Mouse (Mus musculus) cortical plate, adult 2 months (tissue): ENCODE results near the gene D5Ertd579e. TPM values are rescaled to one million over a fixed set of nuclear protein-coding genes. Genes with fewer than 3 reads are reported as not detected.

ENCODE experiments used
- H3K27ac ChIP-seq: fragments of 200-500 bp; 2 replicates; pipeline ENCODE4 v1.5.1; 2012; ENCODE audit warnings: low read length, control low read depth, inconsistent platforms; ENCODE audit not compliant: insufficient read depth
- H3K4me1 ChIP-seq: fragments of 200-500 bp; 2 replicates; pipeline ENCODE4 v1.6.1; 2011; ENCODE audit warnings: low read length; ENCODE audit not compliant: control insufficient read depth, insufficient read depth
- H3K4me3 ChIP-seq: fragments of 200-500 bp; 2 replicates; pipeline ENCODE4 v1.5.1; 2011; ENCODE audit warnings: mild to moderate bottlenecking, low read length, control low read depth; ENCODE audit not compliant: insufficient read depth
- CTCF ChIP-seq: fragments of 200-500 bp; IDR thresholded peaks from 2 replicates; pipeline ENCODE4 v1.5.1; 2011; ENCODE audit warnings: mild to moderate bottlenecking, control low read depth, low read length; ENCODE audit not compliant: insufficient read depth; ENCODE audit errors: extremely low read depth
- POLR2A ChIP-seq: fragments of 200-500 bp; IDR thresholded peaks from 2 replicates; pipeline ENCODE4 v1.6.1; 2011; ENCODE audit warnings: mild to moderate bottlenecking, low read length, control low read depth; ENCODE audit not compliant: insufficient read depth; ENCODE audit errors: extremely low read depth
- polyA plus RNA-seq: library from polyadenylated mRNA; depleted of rRNA; stranded (reverse); fragments of >200 nt; gene quantifications from 2 replicates; pipeline ENCODE4 v1.2.3, GENCODE M21; 2012

The D5Ertd579e gene
- polyA plus RNA-seq, 1 experiment: 50.8 TPM

- Histone ChIP-seq H3K27ac (no peak overlapping the region), H3K4me1 (no peaks in the 10 kb centered on the region), H3K4me3 (no peak overlapping the region)
- TF ChIP-seq POLR2A (no peak), CTCF (no peak)
These were observed 34.9 kb upstream of the D5Ertd579e start for GRCm38 (mm10) chr5:36730689-36731088.

GRCm38 (mm10) chr5:36729923-36730322, 34.1 kb upstream of the D5Ertd579e start:
- Histone ChIP-seq H3K27ac (no peak overlapping the region), H3K4me3 (no peak overlapping the region), H3K4me1 (no peaks in the 10 kb centered on the region)
- TF ChIP-seq POLR2A (no peak), CTCF (no peak)

DNA sequence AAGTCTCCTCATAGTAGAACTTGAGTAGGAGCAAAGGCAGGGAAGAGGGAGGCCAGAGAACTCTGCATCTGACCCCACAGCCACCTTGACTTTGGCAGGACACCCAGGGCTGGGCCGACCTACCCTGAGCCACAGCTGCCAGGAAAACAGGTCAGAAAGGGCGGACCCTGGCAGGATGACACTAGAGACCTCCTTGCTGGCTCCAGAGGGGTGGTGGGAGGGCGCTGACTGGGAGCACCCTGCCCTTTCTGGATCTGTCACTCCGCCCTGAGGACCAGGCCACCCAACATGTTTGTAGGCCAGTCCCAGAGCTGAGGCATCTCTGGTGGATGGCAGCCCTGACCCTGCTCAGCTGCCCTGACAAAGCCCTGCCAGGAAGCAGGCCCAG, 33.3 kb upstream of the D5Ertd579e start:
- H3K27ac ChIP-seq: no peak overlapping the region
- TF ChIP-seq POLR2A (no peak), CTCF (no peak)
- no peak overlapping the region for H3K4me3 ChIP-seq
- H3K4me1 ChIP-seq: no peaks in the 10 kb centered on the region

DNA sequence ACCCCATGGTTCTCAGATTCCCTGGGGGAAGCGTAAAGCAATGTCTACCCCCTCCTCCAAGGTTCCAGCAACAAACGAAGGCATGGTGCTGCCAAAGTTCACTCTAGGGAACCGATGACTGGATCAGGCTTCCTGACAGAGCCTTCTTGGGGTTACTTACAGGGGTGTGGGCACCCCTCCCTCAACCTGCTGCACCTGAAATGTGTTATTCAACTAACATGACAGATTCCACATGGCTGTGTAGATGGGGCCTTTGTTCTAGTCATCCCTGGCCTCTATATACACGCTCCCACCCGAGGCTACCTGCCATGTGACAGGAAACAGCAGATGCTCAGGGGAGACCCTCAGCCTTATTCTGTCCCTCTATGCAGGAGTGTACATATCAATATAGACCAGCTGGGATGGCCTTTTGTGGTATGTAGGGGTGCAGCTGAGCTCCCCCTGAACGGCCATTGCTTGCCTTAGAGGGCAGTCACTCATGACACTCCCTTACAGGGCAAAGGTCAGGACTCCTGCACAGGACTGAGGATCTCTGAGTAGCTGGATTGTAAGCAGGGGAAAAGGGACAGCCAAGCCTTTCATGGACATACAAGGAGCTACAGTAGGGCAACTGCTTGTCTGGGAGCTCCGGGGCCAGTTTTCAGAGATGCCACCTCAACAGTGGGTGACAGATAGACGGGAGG, 32.7 kb upstream of the D5Ertd579e start:
- TF ChIP-seq CTCF (no peak), POLR2A (no peak)
- Histone ChIP-seq H3K4me3 (no peak overlapping the region), H3K27ac (no peak overlapping the region), H3K4me1 (no peaks in the 10 kb centered on the region)

GRCm38 (mm10) chr5:36727776-36728175, 32.0 kb upstream of the D5Ertd579e start:
- TF ChIP-seq POLR2A: no peak
- no peak for TF ChIP-seq CTCF
- Histone ChIP-seq H3K4me1 (no peaks in the 10 kb centered on the region), H3K27ac (no peak overlapping the region), H3K4me3 (no peak overlapping the region)

GRCm38 (mm10) chr5:36727136-36727535, 31.3 kb upstream of the D5Ertd579e start:
- no peak overlapping the region for H3K4me3 ChIP-seq
- H3K4me1 ChIP-seq: no peaks in the 10 kb centered on the region
- no peak for TF ChIP-seq POLR2A
- no peak for TF ChIP-seq CTCF
- H3K27ac ChIP-seq: no peak overlapping the region

DNA sequence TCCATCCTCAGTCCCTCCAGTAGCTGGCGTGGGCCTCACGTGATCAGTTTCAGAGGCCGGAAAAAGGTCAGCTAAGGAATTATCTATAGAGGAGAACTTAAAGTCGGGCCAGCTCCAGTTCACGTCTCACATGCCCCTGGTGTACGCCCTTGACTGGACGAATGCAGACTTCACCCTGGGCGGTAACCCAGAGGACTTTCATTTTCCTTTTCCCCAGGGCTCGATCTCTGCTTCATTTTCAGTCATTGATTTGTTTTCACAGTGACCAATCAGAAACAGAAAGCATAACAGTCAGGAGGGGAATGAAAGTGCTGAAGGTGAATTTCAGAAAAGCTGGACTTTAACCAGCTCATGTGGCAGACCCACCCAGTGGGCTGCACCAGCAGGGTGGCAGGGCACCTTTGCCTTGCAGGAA, 30.6 kb upstream of the D5Ertd579e start:
- Histone ChIP-seq H3K4me1 (no peaks in the 10 kb centered on the region), H3K4me3 (no peak overlapping the region), H3K27ac (no peak overlapping the region)
- TF ChIP-seq CTCF: no peak
- TF ChIP-seq POLR2A: no peak

DNA sequence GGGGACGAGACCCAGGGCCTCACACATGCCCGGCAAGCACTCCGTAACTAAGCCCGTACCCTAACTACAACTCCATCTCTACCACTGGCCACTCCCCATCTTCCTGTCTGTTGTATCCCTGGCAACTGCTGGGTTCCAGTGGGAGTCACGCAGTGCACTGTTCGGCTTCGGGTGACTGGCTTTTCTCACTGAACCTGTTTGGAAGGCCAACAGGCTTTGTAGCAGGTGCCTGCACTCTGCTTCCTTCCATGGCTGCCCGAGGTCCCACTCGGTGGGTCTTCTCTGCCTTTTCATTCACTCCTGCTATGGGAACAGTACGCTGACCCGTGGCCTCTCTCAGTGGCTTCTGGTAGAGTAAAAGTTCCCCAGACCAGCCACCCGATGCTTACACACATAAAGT, 30.0 kb upstream of the D5Ertd579e start:
- Histone ChIP-seq H3K4me3 (no peak overlapping the region), H3K4me1 (no peaks in the 10 kb centered on the region), H3K27ac (no peak overlapping the region)
- no peak for TF ChIP-seq CTCF

DNA sequence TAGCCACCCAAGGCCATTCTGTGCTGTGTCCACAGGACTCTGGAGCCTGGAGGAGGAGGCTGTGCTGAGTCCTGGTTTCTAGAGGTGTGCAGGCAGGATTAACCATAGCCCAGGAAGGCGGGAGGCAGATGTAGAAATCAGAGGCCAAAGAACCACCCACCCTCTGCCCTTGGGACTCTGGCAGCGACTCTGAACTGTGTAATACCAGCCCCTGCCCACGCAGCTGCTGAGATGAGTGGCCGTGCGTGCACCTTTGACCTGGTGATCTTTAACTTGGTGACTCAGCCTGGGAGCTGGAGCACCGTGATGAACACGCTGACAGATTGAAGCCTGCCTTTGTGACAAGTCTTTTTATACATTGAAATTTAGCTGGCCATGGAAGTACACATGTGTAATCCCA, 28.4 kb upstream of the D5Ertd579e start:
- Histone ChIP-seq H3K4me1 (no peaks in the 10 kb centered on the region), H3K27ac (no peak overlapping the region)
- TF ChIP-seq CTCF (no peak), POLR2A (no peak)

GRCm38 (mm10) chr5:36723356-36723755, 27.5 kb upstream of the D5Ertd579e start:
- Histone ChIP-seq H3K27ac (no peak overlapping the region), H3K4me3 (no peak overlapping the region), H3K4me1 (no peaks in the 10 kb centered on the region)
- TF ChIP-seq CTCF (no peak), POLR2A (no peak)

More for the DNA sequence above, 28.4 kb upstream of the D5Ertd579e start:
- no peak overlapping the region for H3K4me3 ChIP-seq
